Mouse (Mus musculus) retina, postnatal 7 days (tissue): ENCODE measurements around the gene Olfr1130.
"Not testable (repeated sequence)": the region's sequence is repeated elsewhere in the genome, so short reads cannot be mapped to it uniquely, and the experiment has no call there.

Experiments
- DNase-seq: peaks from one replicate; pipeline ENCODE4 v3.0.0-alpha.2; 2012; ENCODE audit warnings: low read depth, low spot score

Gene Olfr1130

GRCm38 (mm10) chr2:87605912-87606311 is at the start of gene Olfr1130:
Olfr1130 (plus strand) TSS chr2:87606212.
- DNase-seq: not testable (repeated sequence)

GRCm38 (mm10) chr2:87573602-87574001 is 32.4 kb upstream of the Olfr1130 start, which contains the start of gene Olfr1129:
Olfr1129 (plus strand) TSS chr2:87573902.
- not testable (repeated sequence) for DNase-seq

DNA sequence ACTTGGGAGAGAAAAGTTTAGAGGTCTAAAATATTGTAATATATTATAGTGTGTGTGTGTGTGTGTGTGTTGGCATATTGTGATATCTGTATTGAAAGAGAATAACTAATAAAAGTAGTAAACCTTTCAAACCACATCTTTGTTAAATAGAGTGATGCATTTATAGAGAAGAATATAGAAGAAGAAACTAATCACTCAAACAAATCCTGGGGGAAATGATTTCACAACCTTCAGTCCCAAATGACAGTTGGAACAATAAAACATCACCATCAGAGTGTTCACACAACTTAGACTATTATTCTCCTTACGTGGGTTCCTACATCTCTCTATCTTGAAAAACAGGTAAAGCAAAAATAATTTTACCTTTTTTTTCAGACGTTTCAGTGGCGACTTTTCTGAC is 20.8 kb downstream of the Olfr1130 start, which contains the start of gene Olfr1131:
Gene Olfr1131 (plus strand): TSS at position 301 of the 400 bp plus-strand sequence.
- no peak for DNase-seq

DNA sequence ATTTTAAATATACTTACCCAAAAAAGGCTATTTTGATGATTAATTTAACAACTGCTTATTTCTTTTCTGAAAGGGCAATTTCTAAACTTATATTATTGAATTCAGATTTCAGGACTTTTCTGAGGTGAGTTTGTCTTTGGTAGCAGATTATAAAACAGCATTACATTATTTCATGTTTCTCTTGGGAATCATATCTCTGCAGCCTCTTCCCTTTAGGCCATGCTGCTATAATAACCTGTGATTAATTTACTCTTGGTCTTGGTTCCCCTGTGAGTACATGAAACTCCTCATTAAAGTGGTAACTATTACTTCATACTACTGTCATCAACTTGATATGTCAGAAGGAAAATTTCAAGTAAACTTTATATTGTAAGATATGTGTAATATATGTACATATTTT is 31.4 kb downstream of the Olfr1130 start, which contains the start of gene Olfr1132:
Gene Olfr1132 (minus strand): TSS at position 101 of the 400 bp plus-strand sequence.
- DNase-seq: no peak

DNA sequence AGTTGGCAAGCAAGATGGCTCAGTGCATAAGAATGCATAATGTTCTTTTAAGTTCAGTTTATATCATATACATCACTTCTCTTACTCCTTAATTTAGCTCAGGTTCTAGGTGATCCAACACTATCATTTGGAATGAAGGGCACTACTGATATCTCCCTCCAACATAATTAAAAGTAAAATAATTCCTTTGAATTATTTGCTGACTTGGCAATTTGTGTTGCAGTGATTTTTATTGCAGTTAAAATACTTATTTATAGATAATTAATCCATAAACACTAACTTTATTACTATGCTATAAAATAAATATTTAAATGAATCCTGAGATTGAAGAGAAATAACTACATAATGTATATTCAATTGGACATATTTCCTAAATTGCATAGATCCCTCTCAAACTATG is 36.4 kb downstream of the Olfr1130 start:
- no peak for DNase-seq

DNA sequence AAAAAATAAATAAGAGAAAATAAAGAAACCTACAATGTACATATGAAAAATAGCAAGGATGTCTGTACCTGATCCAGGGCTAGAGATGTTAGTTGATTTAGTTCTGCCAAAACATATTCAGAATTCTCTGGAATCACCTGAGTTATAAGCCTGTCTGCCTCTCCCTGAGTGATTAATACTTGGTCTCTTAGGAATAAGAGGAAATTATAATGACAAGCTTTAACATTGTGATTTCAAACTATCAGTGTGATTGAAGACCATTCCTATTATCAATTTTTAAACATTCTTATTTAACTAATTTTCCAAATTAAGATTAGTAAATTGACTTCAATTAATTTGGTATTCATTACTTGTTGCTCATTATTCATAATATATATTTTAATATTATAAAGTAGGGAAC is 41.3 kb downstream of the Olfr1130 start, which contains the start of gene Olfr1133:
Gene Olfr1133 (minus strand): TSS at position 101 of the 400 bp plus-strand sequence.
- DNase-seq: no peak

DNA sequence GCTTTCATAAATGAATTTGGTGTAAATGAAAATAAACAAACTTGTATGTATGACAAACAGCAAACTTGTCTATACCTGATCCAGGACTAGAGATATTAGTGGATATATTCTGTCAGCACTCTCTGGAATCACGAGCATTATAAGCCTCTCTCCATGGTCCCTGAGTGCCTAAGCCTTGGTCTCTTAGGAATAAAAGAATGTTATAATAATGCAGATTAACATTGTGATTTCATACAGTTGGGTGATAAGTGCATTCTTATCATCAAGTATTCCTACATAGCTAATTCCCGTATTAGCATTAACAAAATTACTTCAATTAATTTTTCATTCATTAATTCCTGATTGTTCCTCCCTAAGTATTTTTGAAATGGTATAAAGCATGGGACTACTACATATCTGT is 52.3 kb downstream of the Olfr1130 start, which contains the start of gene Olfr1134:
Gene Olfr1134 (minus strand): TSS at position 101 of the 400 bp plus-strand sequence.
- DNase-seq: no peak
